Mouse (Mus musculus) kidney, adult 2 months (tissue): ENCODE measurements around the gene Gm11084. TPM values are rescaled to one million over a fixed set of nuclear protein-coding genes. Genes with fewer than 3 reads are reported as not detected.

Source experiments
- DNase-seq: peaks from one replicate; pipeline ENCODE4 v3.0.0; 2021
- H3K27ac ChIP-seq: fragments of 200-500 bp; 2 replicates; pipeline ENCODE4 v1.5.1; 2012; ENCODE audit warnings: low read depth, low read length, control low read depth, inconsistent platforms; ENCODE audit not compliant: insufficient read depth
- H3K27me3 ChIP-seq: fragments of 200-500 bp; replicated peaks from 2 replicates; pipeline ENCODE4 v1.6.1; 2012; ENCODE audit warnings: mild to moderate bottlenecking, moderate library complexity, low read length, inconsistent platforms; ENCODE audit not compliant: control insufficient read depth, insufficient read depth
- H3K36me3 ChIP-seq: fragments of 200-500 bp; 2 replicates; pipeline ENCODE4 v1.6.1; 2012; ENCODE audit warnings: mild to moderate bottlenecking, moderate library complexity, low read length, inconsistent platforms; ENCODE audit not compliant: control insufficient read depth, insufficient read depth
- H3K4me1 ChIP-seq: fragments of 200-500 bp; 2 replicates; pipeline ENCODE4 v1.6.1; 2011; ENCODE audit warnings: low read length; ENCODE audit not compliant: control insufficient read depth, insufficient read depth
- H3K4me3 ChIP-seq: fragments of 200-500 bp; 2 replicates; pipeline ENCODE4 v1.5.1; 2011; ENCODE audit warnings: mild to moderate bottlenecking, low read depth, low read length, control low read depth; ENCODE audit not compliant: insufficient read depth
- CTCF ChIP-seq: fragments of 200-500 bp; conservative IDR thresholded peaks from 2 replicates; pipeline ENCODE4 v1.5.1; 2011; ENCODE audit warnings: low read depth, mild to moderate bottlenecking, control low read depth, low read length, moderate library complexity, mixed read lengths; ENCODE audit not compliant: insufficient read depth, insufficient read length
- POLR2A ChIP-seq: fragments of 200-500 bp; IDR thresholded peaks from one replicate; pipeline ENCODE4 v1.6.1; 2011; ENCODE audit warnings: low read depth, low read length, control low read depth
- WGBS: fragments of 180-500 bp; shearing (Covaris S2); methylation state at CpG from one replicate; pipeline ENCODE4 v1.1.7; 2018; 5-methylcytosine and 5-hydroxymethylcytosine counted together
- polyA plus RNA-seq: library from polyadenylated mRNA; depleted of rRNA; stranded (reverse); fragments of >200 nt; gene quantifications from 2 replicates; pipeline ENCODE4 v1.2.3, GENCODE M21; 2012; rRNA removed

Gene Gm11084
- polyA plus RNA-seq, 1 experiment, result not detected

DNA sequence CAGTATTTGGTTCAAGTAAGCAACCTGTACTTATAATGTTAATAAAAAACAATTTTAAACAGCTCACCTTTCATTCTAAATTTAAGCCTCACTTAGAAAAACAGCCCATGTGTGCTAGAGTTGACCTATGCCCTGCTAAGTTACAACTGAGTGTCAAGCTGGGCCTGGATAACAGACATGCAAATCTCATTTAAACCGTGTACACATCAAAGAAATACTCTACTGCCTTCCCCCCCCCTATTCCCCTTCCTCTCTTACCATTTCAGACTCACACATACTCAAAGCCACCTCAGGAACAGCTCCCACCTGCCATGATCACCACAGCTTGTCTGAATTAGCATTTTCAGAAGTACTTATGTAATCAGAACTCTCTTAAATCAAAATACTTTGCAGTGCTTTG is 50.6 kb downstream of the Gm11084 start:
- Histone ChIP-seq H3K4me1 (peaks cover 3% of the 10 kb centered on the region; the same call in 1 of the 2 replicates), H3K27me3 (no peaks in the 10 kb centered on the region), H3K4me3 (no peak overlapping the region), H3K36me3 (peaks cover 2% of the 10 kb centered on the region; the same call in 1 of the 2 replicates), H3K27ac (no peak overlapping the region)
- TF ChIP-seq POLR2A, result no peak
- TF ChIP-seq CTCF, result no peak
- peak; percentile 25 for DNase-seq
- WGBS, result 23% methylated on average over 1 of the region's 1 CpGs

GRCm38 (mm10) chr2:72932186-72932585 is 54.3 kb downstream of the Gm11084 start:
- no peak for TF ChIP-seq CTCF
- TF ChIP-seq POLR2A, result no peak
- Histone ChIP-seq H3K36me3 (no peaks in the 10 kb centered on the region), H3K27ac (no peak overlapping the region), H3K4me1 (peaks cover 3% of the 10 kb centered on the region; the same call in 1 of the 2 replicates), H3K4me3 (no peak overlapping the region), H3K27me3 (no peaks in the 10 kb centered on the region)
- no peak for DNase-seq

DNA sequence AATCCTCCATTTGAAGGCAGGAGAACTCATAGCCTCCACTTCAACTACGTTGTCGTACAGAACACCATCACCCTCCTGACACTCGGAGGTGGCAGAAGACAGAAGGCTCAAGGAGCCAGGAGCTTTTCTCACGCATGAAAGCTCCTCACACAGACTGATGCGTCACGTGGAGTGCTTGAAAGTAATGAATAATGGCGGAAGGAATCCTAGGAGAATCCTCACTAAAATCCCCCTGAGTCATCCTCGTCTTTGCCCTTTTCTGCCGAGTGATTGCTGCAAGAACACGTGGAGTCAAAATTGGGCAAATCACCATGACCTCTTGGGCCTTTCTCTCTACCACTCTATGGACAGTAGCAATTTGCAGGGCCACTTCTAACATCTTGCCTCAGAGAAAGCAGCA is 61.5 kb downstream of the Gm11084 start:
- 69% methylated on average over 10 of the region's 10 CpGs for WGBS
- H3K27me3 ChIP-seq, result no peaks in the 10 kb centered on the region
- DNase-seq, result no peak
- H3K36me3 ChIP-seq, result no peaks in the 10 kb centered on the region
- no peak overlapping the region for H3K27ac ChIP-seq
- TF ChIP-seq CTCF (no peak), POLR2A (no peak)
- H3K4me3 ChIP-seq, result no peak overlapping the region
- no peaks in the 10 kb centered on the region for H3K4me1 ChIP-seq

Other genes starting within 250 kb of the Gm11084 start
- 13.5 and 13.7 TPM in 2 replicates for gene Sp3, start 6.3 kb downstream of the Gm11084 start, polyA plus RNA-seq
- gene Ola1, start 232.2 kb upstream of the Gm11084 start, polyA plus RNA-seq, result 4.3 and 8.2 TPM in 2 replicates